ENCODE assay signal across 25 mouse cellular contexts in the genomic region with DNA sequence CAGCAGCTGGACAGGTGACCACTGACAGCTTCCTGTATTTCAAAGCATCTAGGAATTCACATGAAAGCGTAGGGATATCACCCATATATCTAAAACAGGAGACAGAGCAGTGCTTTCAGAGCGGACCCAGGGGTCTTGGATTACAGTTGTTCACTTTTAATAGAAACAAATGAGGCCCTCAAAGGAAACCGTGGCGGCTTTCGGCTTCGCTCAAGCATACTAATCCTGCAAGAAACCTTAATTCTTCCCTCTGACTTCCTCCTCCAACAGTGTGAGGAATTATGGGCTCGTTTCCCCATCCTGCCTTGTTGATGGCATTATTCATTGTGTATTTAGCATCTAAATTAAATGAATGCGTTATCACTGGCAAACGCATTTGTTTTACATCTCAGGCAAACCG.
A peak's percentile ranks its signal among the peaks of the same experiment; 100 is the strongest.
DNase-seq lines count a peak whose midpoint lies in the region; ATAC-seq and TF ChIP-seq lines count a peak whose summit lies in the region.
"Had no signal": no experiment of that assay in that cellular context is flagged by ENCODE, and none has a peak within 500 bp of the region (broad histone marks: within the 10 kb centered on the region; RNA-seq: fewer than 3 reads in every experiment).

No protein-coding gene starts in this region.

- peak; percentile 38 for DNase-seq in forebrain, embryonic 10.5 days (ENCODE audit: extremely low spot score, low spot score)
- DNase-seq in forebrain, postnatal 0 days: no peak
- DNase-seq in brain, embryonic 14.5 days (ENCODE audit: low read depth): peak; percentile 77
- peak; percentile 58 for DNase-seq in forebrain, embryonic 14.5 days (ENCODE audit: low spot score)
- no peak for DNase-seq in left cerebral cortex, postnatal 10 days (ENCODE audit: extremely low spot score in 1 of 2, low spot score in 2 of 2)
- DNase-seq in ovary, postnatal 14 days (ENCODE audit: low spot score): no peak
- DNase-seq: adrenal gland, adult 8-10 months; adrenal gland, postnatal 14 days; adrenal gland, postnatal 36 days; B cell, adult 2 months; cerebellum, adult 11 months; cerebellum, adult 18-20 months; cerebellum, adult 8-10 months; cerebellum, adult 9-11 months; cerebellum, postnatal 14 days; cerebellum, postnatal 36 days; embryo, embryonic 11 days had no signal

- TF ChIP-seq CTCF in forebrain, postnatal 0 days (IDR thresholded peaks at IDR 0.05; ENCODE audit: low read depth): no peak
- TF ChIP-seq CTCF in brain, embryonic 14.5 days (IDR thresholded peaks at IDR 0.05; ENCODE audit: borderline replicate concordance, extremely low read depth, insufficient read depth, insufficient read length): no peak

- H3K36me3 ChIP-seq in forebrain, embryonic 10.5 days (replicated peaks): no peaks in the 10 kb centered on the region
- no peaks in the 10 kb centered on the region for H3K36me3 ChIP-seq in forebrain, postnatal 0 days (ENCODE audit: insufficient read depth)
- H3K36me3 ChIP-seq in forebrain, embryonic 14.5 days (ENCODE audit: control insufficient read depth, insufficient read depth, low read length): no peaks in the 10 kb centered on the region
- no peaks in the 10 kb centered on the region for H3K36me3 ChIP-seq in forebrain, embryonic 16.5 days (ENCODE audit: control insufficient read depth, insufficient read depth)
- H3K36me3 ChIP-seq: embryonic facial prominence, embryonic 13.5 days; embryonic facial prominence, embryonic 15.5 days; G1E had no signal

- H3K4me1 ChIP-seq in forebrain, embryonic 10.5 days: peaks cover 44% of the 10 kb centered on the region
- peaks cover 15% of the 10 kb centered on the region; the same call in 1 of the 2 replicates for H3K4me1 ChIP-seq in forebrain, postnatal 0 days (ENCODE audit: insufficient read depth)
- peaks cover 30% of the 10 kb centered on the region for H3K4me1 ChIP-seq in forebrain, embryonic 14.5 days (ENCODE audit: control insufficient read depth, insufficient read depth, low read length)
- peaks cover 29% of the 10 kb centered on the region for H3K4me1 ChIP-seq in forebrain, embryonic 16.5 days (replicated peaks; ENCODE audit: control insufficient read depth, insufficient read depth, low read length)

- ATAC-seq in forebrain, postnatal 0 days: no peak
- ATAC-seq in forebrain, embryonic 14.5 days: no peak
- 0 out of 2 replicates have a peak, but pooled peaks have one; percentile 17 for ATAC-seq in forebrain, embryonic 16.5 days
- ATAC-seq: activated CD4-positive, CD25-positive, alpha-beta regulatory T cell, adult 4 months; CD4-positive, CD25-positive, alpha-beta regulatory T cell, adult 4 months; Patski had no signal

- WGBS in forebrain, embryonic 10.5 days: 51% methylated on average over 10 of the region's 10 CpGs
- whole genome bisulfite sequencing in forebrain, postnatal 0 days: 20% methylated on average over 10 of the region's 10 CpGs
- 6% methylated on average over 10 of the region's 10 CpGs for WGBS in forebrain, embryonic 14.5 days
- WGBS in forebrain, embryonic 16.5 days: 7% methylated on average over 10 of the region's 10 CpGs

- no peak overlapping the region for H3K4me2 ChIP-seq in forebrain, postnatal 0 days (ENCODE audit: low read depth)
- H3K4me2 ChIP-seq in forebrain, embryonic 14.5 days (ENCODE audit: low read length): no peak overlapping the region
- no peak overlapping the region for H3K4me2 ChIP-seq in forebrain, embryonic 16.5 days (ENCODE audit: low read length)
- H3K4me2 ChIP-seq: embryonic facial prominence, embryonic 13.5 days; embryonic facial prominence, embryonic 15.5 days had no signal

- intact Hi-C loops in left cerebral cortex, postnatal 10 days (cut with DNase I): no loop called here

- H3K9me3 ChIP-seq in forebrain, embryonic 10.5 days: peaks cover 20% of the 10 kb centered on the region; the same call in 1 of the 2 replicates
- no peaks in the 10 kb centered on the region for H3K9me3 ChIP-seq in forebrain, postnatal 0 days (ENCODE audit: low read length)
- H3K9me3 ChIP-seq in forebrain, embryonic 14.5 days (replicated peaks; ENCODE audit: control insufficient read depth, low read length): no peaks in the 10 kb centered on the region
- peaks cover 4% of the 10 kb centered on the region; the same call in 1 of the 2 replicates for H3K9me3 ChIP-seq in forebrain, embryonic 16.5 days (ENCODE audit: control insufficient read depth, low read length)
- H3K9me3 ChIP-seq: embryonic facial prominence, embryonic 15.5 days had no signal

- H3K9ac ChIP-seq in forebrain, postnatal 0 days: no peak overlapping the region
- H3K9ac ChIP-seq in forebrain, embryonic 14.5 days (ENCODE audit: low read length): no peak overlapping the region
- H3K9ac ChIP-seq in forebrain, embryonic 16.5 days (replicated peaks; ENCODE audit: low read depth, low read length): no peak overlapping the region
- H3K9ac ChIP-seq: embryonic facial prominence, embryonic 13.5 days; embryonic facial prominence, embryonic 15.5 days had no signal

- peaks cover 28% of the 10 kb centered on the region for H3K27me3 ChIP-seq in forebrain, embryonic 10.5 days (ENCODE audit: poor library complexity, severe bottlenecking)
- no peaks in the 10 kb centered on the region for H3K27me3 ChIP-seq in forebrain, postnatal 0 days (ENCODE audit: insufficient read depth, low read length)
- no peaks in the 10 kb centered on the region for H3K27me3 ChIP-seq in forebrain, embryonic 14.5 days (replicated peaks; ENCODE audit: control insufficient read depth, insufficient read depth, low read length)
- no peaks in the 10 kb centered on the region; the same call in 1 of the 2 replicates for H3K27me3 ChIP-seq in forebrain, embryonic 16.5 days (replicated peaks; ENCODE audit: control insufficient read depth, insufficient read depth, low read length)
- H3K27me3 ChIP-seq: embryonic facial prominence, embryonic 13.5 days; Patski had no signal

- H3K27ac ChIP-seq in forebrain, embryonic 10.5 days: peak overlapping the region; percentile 72; the same call in 1 of the 2 replicates
- no peak overlapping the region for H3K27ac ChIP-seq in forebrain, postnatal 0 days (ENCODE audit: low read depth, low read length)
- no peak overlapping the region for H3K27ac ChIP-seq in forebrain, embryonic 14.5 days (ENCODE audit: low read depth, low read length)
- no peak overlapping the region for H3K27ac ChIP-seq in forebrain, embryonic 16.5 days (ENCODE audit: low read length)
- H3K27ac ChIP-seq: embryonic facial prominence, embryonic 13.5 days; embryonic facial prominence, embryonic 15.5 days had no signal

- H3K4me3 ChIP-seq in forebrain, embryonic 10.5 days: no peak overlapping the region
- H3K4me3 ChIP-seq in forebrain, postnatal 0 days (ENCODE audit: low read depth, low read length): no peak overlapping the region
- no peak overlapping the region for H3K4me3 ChIP-seq in forebrain, embryonic 14.5 days (ENCODE audit: low read depth, low read length)
- no peak overlapping the region for H3K4me3 ChIP-seq in forebrain, embryonic 16.5 days (replicated peaks; ENCODE audit: low read length)
- H3K4me3 ChIP-seq: embryonic facial prominence, embryonic 13.5 days; embryonic facial prominence, embryonic 15.5 days; erythroblast, embryonic 14.5 days had no signal

- TF ChIP-seq POLR2A in brain, embryonic 14.5 days (IDR thresholded peaks at IDR 0.05; ENCODE audit: borderline replicate concordance, extremely low read depth, insufficient read depth, insufficient read length, poor library complexity, severe bottlenecking): no peak

Comparison
In these comparisons a context has a peak if more than half of its experiments do, and no peak if none do; other contexts are left out.
1. DNase-seq: peak in forebrain, embryonic 10.5 days (single experiment), brain, embryonic 14.5 days (single experiment) and forebrain, embryonic 14.5 days (single experiment); none in forebrain, postnatal 0 days (single experiment), left cerebral cortex, postnatal 10 days (0 of 2) and ovary, postnatal 14 days (single experiment).